Mouse (Mus musculus) activated CD4-positive, CD25-positive, alpha-beta regulatory T cell, adult 9 weeks (primary cell): ENCODE results near the gene Pls1. TPM values are rescaled to one million over a fixed set of nuclear protein-coding genes. Genes with fewer than 3 reads are reported as not detected.

ENCODE experiments used
- polyA plus RNA-seq: library from polyadenylated mRNA; unstranded; fragments of 100-300 nt; shearing (Covaris generic); gene quantifications from one replicate; pipeline ENCODE4 v1.2.1, GENCODE M21; 2017

The Pls1 gene
- 0.37 TPM for polyA plus RNA-seq

DNA sequence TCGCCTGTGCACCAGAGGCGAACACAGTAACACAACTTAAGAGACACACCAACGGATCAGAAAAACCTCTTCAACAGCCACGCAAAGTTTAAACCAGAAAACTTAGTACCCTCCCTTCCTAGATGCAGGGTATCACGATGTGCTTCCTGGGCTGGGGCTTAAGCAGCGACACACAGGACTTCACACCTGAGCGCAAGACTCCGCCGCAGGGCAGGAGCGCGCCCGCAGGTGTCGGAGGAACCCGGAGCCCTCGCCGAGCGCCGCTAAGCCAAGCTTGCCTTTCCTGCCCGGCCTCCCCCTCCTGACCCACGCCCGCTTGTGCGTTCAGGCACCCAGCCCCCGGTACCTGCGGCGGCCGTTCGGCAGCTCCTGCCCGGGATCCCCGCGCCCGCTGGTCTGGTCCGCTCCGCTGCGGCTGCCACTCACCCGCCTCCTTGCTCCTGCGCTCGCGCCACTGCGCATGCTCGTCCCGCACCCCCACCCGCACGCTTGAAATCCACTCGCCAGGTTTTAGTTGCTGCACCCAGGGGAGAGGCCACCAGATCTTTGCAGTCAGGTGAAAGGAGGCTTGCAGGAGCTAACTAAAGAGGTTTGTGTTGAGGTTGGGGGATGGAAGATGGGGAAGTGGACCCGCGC lies at the start of gene Pls1:
Pls1 (minus strand) TSS at position 487 of the 636 bp plus-strand sequence.

DNA sequence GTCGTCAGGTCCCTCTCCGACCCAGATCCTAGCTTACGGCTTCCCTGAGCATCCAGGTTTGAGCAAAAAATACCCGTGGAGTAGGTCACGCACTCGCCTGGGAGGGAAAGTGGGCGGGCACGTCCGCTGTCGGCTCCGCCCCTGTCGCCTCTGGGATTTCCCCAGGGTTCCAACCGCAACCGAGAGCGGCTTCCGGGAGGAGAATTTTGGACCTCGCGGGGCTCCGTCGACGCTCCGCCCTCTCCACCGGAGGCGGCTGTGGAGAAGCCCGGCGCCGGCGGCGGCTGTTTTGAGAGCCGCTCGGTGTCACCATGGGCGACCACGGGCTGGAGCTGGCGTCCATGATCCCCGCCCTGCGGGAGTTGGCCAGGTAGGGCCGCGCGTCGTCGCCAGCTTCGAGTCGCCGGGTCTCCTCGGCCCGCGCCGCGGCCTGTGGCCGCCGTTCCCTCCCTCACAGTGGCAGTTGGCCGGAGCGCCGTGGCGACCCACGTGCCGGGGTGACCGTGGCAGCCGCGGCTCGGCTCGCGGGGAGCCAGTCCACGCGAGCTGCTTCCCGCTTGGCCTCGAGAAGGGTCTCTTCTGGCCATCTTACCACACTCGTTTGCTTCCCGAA lies 12.4 kb upstream of the Pls1 start, which contains the start of gene Atr:
Atr (plus strand) TSS at position 184 of the 613 bp plus-strand sequence.

GRCm38 (mm10) chr9:95750037-95750511 lies 95.0 kb downstream of the Pls1 start, which contains the start of gene Trpc1:
Trpc1 (minus strand) TSS chr9:95750375.

Other genes starting within 250 kb of the Pls1 start
- 0.06 TPM for gene Pcolce2, start 207.7 kb downstream of the Pls1 start, polyA plus RNA-seq
- gene Trpc1, start 94.9 kb downstream of the Pls1 start, polyA plus RNA-seq, result 0.15 TPM
- 39.3 TPM for gene Atr, start 12.3 kb upstream of the Pls1 start, polyA plus RNA-seq
- gene Xrn1, start 109.4 kb upstream of the Pls1 start, polyA plus RNA-seq, result 65.2 TPM